Mouse (Mus musculus) small intestine, adult 2 months (tissue): ENCODE data around the gene Slc1a5. TPM values are rescaled to one million over a fixed set of nuclear protein-coding genes. Genes with fewer than 3 reads are reported as not detected.
A peak's percentile ranks its signal among the peaks of the same experiment; 100 is the strongest.

Experiments
- H3K27ac ChIP-seq: fragments of 200-500 bp; 2 replicates; pipeline ENCODE4 v1.5.1; 2012; ENCODE audit warnings: low read depth, low read length, control low read depth, inconsistent platforms; ENCODE audit not compliant: insufficient read depth
- H3K27me3 ChIP-seq: fragments of 200-500 bp; 2 replicates; pipeline ENCODE4 v1.6.1; 2012; ENCODE audit warnings: mild to moderate bottlenecking, moderate library complexity, low read length, inconsistent platforms; ENCODE audit not compliant: control insufficient read depth, insufficient read depth
- H3K36me3 ChIP-seq: fragments of 200-500 bp; 2 replicates; pipeline ENCODE4 v1.6.1; 2012; ENCODE audit warnings: mild to moderate bottlenecking, low read length, control low read depth, inconsistent platforms; ENCODE audit not compliant: control insufficient read depth, insufficient read depth
- H3K4me1 ChIP-seq: fragments of 200-500 bp; 2 replicates; pipeline ENCODE4 v1.6.1; 2012; ENCODE audit warnings: low read length, inconsistent platforms, mixed read lengths; ENCODE audit not compliant: control insufficient read depth, insufficient read depth, insufficient read length
- H3K4me3 ChIP-seq: fragments of 200-500 bp; 2 replicates; pipeline ENCODE4 v1.5.1; 2012; ENCODE audit warnings: low read depth, mild to moderate bottlenecking, control low read depth, inconsistent platforms, low read length, moderate library complexity
- CTCF ChIP-seq: fragments of 200-500 bp; IDR thresholded peaks from 2 replicates; pipeline ENCODE4 v1.5.1; 2012; ENCODE audit warnings: low read depth, mild to moderate bottlenecking, control low read depth, inconsistent platforms, low read length, moderate library complexity, mixed read lengths; ENCODE audit not compliant: insufficient replicate concordance, insufficient read length; ENCODE audit errors: extremely low read depth
- POLR2A ChIP-seq: fragments of 200-500 bp; IDR thresholded peaks from 2 replicates; pipeline ENCODE4 v1.6.1; 2012; ENCODE audit warnings: low read depth, mild to moderate bottlenecking, control low read depth, inconsistent platforms, low read length, moderate library complexity
- WGBS: fragments of 180-500 bp; shearing (Covaris S2); methylation state at CpG from one replicate; pipeline ENCODE4 v1.1.7; 2018; 5-methylcytosine and 5-hydroxymethylcytosine counted together
- polyA plus RNA-seq: library from polyadenylated mRNA; depleted of rRNA; stranded (reverse); fragments of >200 nt; gene quantifications from 2 replicates; pipeline ENCODE4 v1.2.3, GENCODE M21; 2012

Gene Slc1a5
- polyA plus RNA-seq, 1 experiment: 37.8 TPM

- Histone ChIP-seq H3K4me3 (no peak overlapping the region), H3K4me1 (peaks cover 4% of the 10 kb centered on the region; the same call in 1 of the 2 replicates), H3K27me3 (no peaks in the 10 kb centered on the region), H3K36me3 (no peaks in the 10 kb centered on the region), H3K27ac (no peak overlapping the region; the same call in 1 of the 2 replicates)
- WGBS: 83% methylated on average over 7 of the region's 7 CpGs
- TF ChIP-seq POLR2A: no peak
- TF ChIP-seq CTCF: no peak
Measured at GRCm38 (mm10) chr7:16763463-16764218, 17.5 kb upstream of the Slc1a5 start.

GRCm38 (mm10) chr7:16766443-16766842 is 14.7 kb upstream of the Slc1a5 start:
- H3K4me1 ChIP-seq: no peaks in the 10 kb centered on the region
- TF ChIP-seq CTCF: no peak
- TF ChIP-seq POLR2A: no peak
- WGBS: 58% methylated on average over 2 of the region's 2 CpGs
- H3K27me3 ChIP-seq: no peaks in the 10 kb centered on the region
- H3K27ac ChIP-seq: no peak overlapping the region
- H3K4me3 ChIP-seq: no peak overlapping the region
- no peaks in the 10 kb centered on the region for H3K36me3 ChIP-seq

- 64% methylated on average over 5 of the region's 5 CpGs for WGBS
- TF ChIP-seq POLR2A: no peak
- TF ChIP-seq CTCF: no peak
- Histone ChIP-seq H3K36me3 (no peaks in the 10 kb centered on the region), H3K27me3 (no peaks in the 10 kb centered on the region), H3K4me3 (no peak overlapping the region), H3K27ac (no peak overlapping the region), H3K4me1 (peaks cover 2% of the 10 kb centered on the region; the same call in 1 of the 2 replicates)
Measured at GRCm38 (mm10) chr7:16775888-16776287, 5.3 kb upstream of the Slc1a5 start.

GRCm38 (mm10) chr7:16780076-16780475 is 1.1 kb upstream of the Slc1a5 start:
- H3K4me3 ChIP-seq: no peak overlapping the region
- WGBS: 48% methylated on average over 5 of the region's 5 CpGs
- H3K27ac ChIP-seq: no peak overlapping the region
- no peaks in the 10 kb centered on the region for H3K36me3 ChIP-seq
- H3K4me1 ChIP-seq: peaks cover 13% of the 10 kb centered on the region; the same call in 1 of the 2 replicates
- no peak for TF ChIP-seq POLR2A
- no peak for TF ChIP-seq CTCF
- no peaks in the 10 kb centered on the region for H3K27me3 ChIP-seq

- TF ChIP-seq CTCF (no peak), POLR2A (no peak)
- peaks cover 3% of the 10 kb centered on the region; the same call in 1 of the 2 replicates for H3K36me3 ChIP-seq
- WGBS: 0% methylated on average over 10 of the region's 10 CpGs
Measured at GRCm38 (mm10) chr7:16781555-16781815, 345 bp downstream of the Slc1a5 start.

GRCm38 (mm10) chr7:16781816-16782554 is 845 bp downstream of the Slc1a5 start:
- 1% methylated on average over 60 of the region's 60 CpGs for WGBS

More at GRCm38 (mm10) chr7:16781555-16781815, 345 bp downstream of the Slc1a5 start:
- Histone ChIP-seq H3K4me3 (peak overlapping the region; percentile 90), H3K27ac (peak overlapping the region; percentile 34; the same call in 1 of the 2 replicates), H3K4me1 (peaks cover 17% of the 10 kb centered on the region; the same call in 1 of the 2 replicates), H3K27me3 (no peaks in the 10 kb centered on the region)

More at GRCm38 (mm10) chr7:16781816-16782554, 845 bp downstream of the Slc1a5 start:
- H3K27ac ChIP-seq: peak overlapping the region; percentile 59
- H3K4me3 ChIP-seq: peak overlapping the region; percentile 90
- no peaks in the 10 kb centered on the region for H3K27me3 ChIP-seq
- TF ChIP-seq CTCF (no peak), POLR2A (no peak)
- H3K36me3 ChIP-seq: peaks cover 7% of the 10 kb centered on the region; the same call in 1 of the 2 replicates
- H3K4me1 ChIP-seq: peaks cover 17% of the 10 kb centered on the region; the same call in 1 of the 2 replicates
